Comparison of ENCODE assay signal across 17 mouse cellular contexts in genomic region chr8:106108080-106108479, GRCm38 (mm10). TPM values are rescaled to one million over a fixed set of nuclear protein-coding genes. Genes with fewer than 3 reads are reported as not detected.
DNase-seq lines count a peak whose midpoint lies in the region.
"Had no signal": no experiment of that assay in that cellular context is flagged by ENCODE, and none has a peak within 500 bp of the region (broad histone marks: within the 10 kb centered on the region; RNA-seq: fewer than 3 reads in every experiment).

No protein-coding gene starts in this region.

- peaks cover 50% of the 10 kb centered on the region for H3K36me3 ChIP-seq in heart, embryonic 10.5 days

- DNase-seq in adrenal gland, adult 18-20 months (ENCODE audit: low spot score in 2 of 2): peak; percentile 9 to 42
- DNase-seq in adrenal gland, adult (ENCODE audit: inconsistent age in 2 of 2, low spot score in 1 of 2): no peak
- DNase-seq in heart, adult 11 months: peak; percentile 91
- no peak for DNase-seq in heart, embryonic 10.5 days (ENCODE audit: low spot score)
- peak; percentile 18 for DNase-seq in ovary, postnatal 36 days (ENCODE audit: low spot score)
- DNase-seq in ovary, adult 18-20 months (ENCODE audit: low spot score): no peak
- DNase-seq in urinary bladder, postnatal 4 days (ENCODE audit: low spot score in 2 of 2): peak; percentile 41 to 82
- no peak for DNase-seq in urinary bladder, postnatal 36 days (ENCODE audit: low spot score in 2 of 2)
- DNase-seq: adrenal gland, postnatal 10 days; layer of hippocampus, postnatal 36 days had no signal

- no peaks in the 10 kb centered on the region for H3K9me3 ChIP-seq in heart, embryonic 10.5 days
- H3K9me3 ChIP-seq: hindbrain, embryonic 12.5 days; limb, embryonic 15.5 days; midbrain, embryonic 13.5 days had no signal

- WGBS in heart, embryonic 10.5 days: 94% methylated on average over 4 of the region's 4 CpGs

- H3K27ac ChIP-seq in heart, embryonic 10.5 days: no peak overlapping the region
- H3K27ac ChIP-seq: hindbrain, embryonic 12.5 days; limb, embryonic 15.5 days; midbrain, embryonic 13.5 days had no signal

- H3K27me3 ChIP-seq in heart, embryonic 10.5 days (ENCODE audit: insufficient read depth, poor library complexity, severe bottlenecking): no peaks in the 10 kb centered on the region
- H3K27me3 ChIP-seq: hindbrain, embryonic 12.5 days; limb, embryonic 15.5 days; midbrain, embryonic 13.5 days had no signal

- H3K4me1 ChIP-seq in heart, embryonic 10.5 days: peaks cover 6% of the 10 kb centered on the region; the same call in 1 of the 2 replicates
- H3K4me1 ChIP-seq: hindbrain, embryonic 12.5 days; limb, embryonic 15.5 days; midbrain, embryonic 13.5 days had no signal

- H3K4me3 ChIP-seq in heart, embryonic 10.5 days: no peak overlapping the region
- H3K4me3 ChIP-seq: hindbrain, embryonic 12.5 days; limb, embryonic 15.5 days; midbrain, embryonic 13.5 days had no signal

RNA-seq across cellular contexts. Expression of gene Esrp2, which starts 28.7 kb away (rescaled TPM):
- 1 to 10 TPM in 1 of 2 experiments, under 1 TPM in 1; 0.61 to 1.5 TPM for total RNA-seq in adrenal gland, adult 18-20 months (2021)
- polyA plus RNA-seq in heart, embryonic 10.5 days (2016; fragmentation: Nextera tagmentation; extraction: Ambion mirVana): 2.4 and 5.4 TPM in 2 replicates
- total RNA-seq: granulocyte monocyte progenitor cell, adult 5-6 weeks; layer of hippocampus, postnatal 36 days; left cerebral cortex, postnatal 25 days; megakaryocyte progenitor cell, adult 5-6 weeks; neutrophil, adult 5-6 weeks had no signal

RNA-seq across cellular contexts. Expression of gene Pla2g15, which starts 42.1 kb away (rescaled TPM):
- 10 to 100 TPM; 19.8 to 28.8 TPM for total RNA-seq in adrenal gland, adult 18-20 months (2021)
- polyA plus RNA-seq in heart, embryonic 10.5 days (2016; fragmentation: Nextera tagmentation; extraction: Ambion mirVana): 10.6 and 13.6 TPM in 2 replicates

RNA-seq across cellular contexts. Expression of gene Nfatc3, which starts 49.4 kb away (rescaled TPM):
- total RNA-seq in adrenal gland, adult 18-20 months (2021): 10 to 100 TPM; 34.5 to 50.9 TPM
- polyA plus RNA-seq in heart, embryonic 10.5 days (2016; fragmentation: Nextera tagmentation; extraction: Ambion mirVana): 4.9 and 6.5 TPM in 2 replicates

Comparison
In these comparisons a context has a peak if more than half of its experiments do, and no peak if none do; other contexts are left out.
1. DNase-seq: peak in adrenal gland, adult 18-20 months (2 of 2), heart, adult 11 months (single experiment), ovary, postnatal 36 days (single experiment) and urinary bladder, postnatal 4 days (2 of 2); none in adrenal gland, adult (0 of 2), heart, embryonic 10.5 days (single experiment), ovary, adult 18-20 months (single experiment) and urinary bladder, postnatal 36 days (0 of 2).